Mouse (Mus musculus) monocyte, adult 59 days (primary cell): ENCODE results near the gene Lmtk2. TPM values are rescaled to one million over a fixed set of nuclear protein-coding genes. Genes with fewer than 3 reads are reported as not detected.

Experiments
- total RNA-seq, 2 experiments: library from RNA; stranded (reverse); gene quantifications; one replicate each; pipeline ENCODE4 v1.2.4; 2023

Gene Lmtk2
- total RNA-seq = 10 to 100 TPM; 18.8 to 20.2 TPM

DNA sequence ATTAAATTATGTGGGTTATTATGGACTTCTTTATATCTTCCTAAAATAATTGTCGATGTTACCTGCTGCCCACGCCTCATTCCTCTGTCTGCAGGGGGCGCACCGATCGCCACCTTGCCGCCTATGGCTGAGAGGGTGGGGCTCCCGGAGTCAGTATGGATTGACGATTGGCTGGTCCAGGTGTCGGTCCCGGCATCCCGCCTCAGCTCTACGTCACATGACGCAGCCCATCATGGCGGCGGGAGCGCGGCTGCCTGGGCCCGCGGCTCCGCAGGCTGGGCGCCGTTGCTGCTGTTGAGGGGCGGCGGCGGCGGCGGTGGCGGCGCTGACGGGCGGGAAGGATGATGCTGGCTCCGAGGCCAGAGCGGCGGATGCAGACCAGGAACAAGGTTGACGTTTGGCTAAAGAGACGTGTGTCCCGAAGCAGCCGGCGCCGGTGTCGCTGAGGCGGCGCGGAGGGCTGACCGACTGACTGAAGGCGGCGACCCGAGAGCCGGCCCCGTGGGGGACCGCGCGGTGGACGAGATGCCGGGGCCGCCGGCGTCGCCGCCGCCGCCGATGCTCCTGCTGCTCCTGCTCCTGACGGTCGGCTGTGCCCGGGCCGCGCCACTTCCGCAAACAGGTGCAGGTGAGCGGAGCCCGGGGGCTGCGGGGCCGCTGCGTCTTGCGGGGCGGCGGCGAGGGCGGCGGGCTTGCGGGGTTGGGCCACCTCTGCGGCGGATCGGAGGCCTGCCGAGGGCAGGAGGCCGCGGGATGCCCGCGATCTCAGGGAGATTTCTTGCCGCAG lies at the start of gene Lmtk2:
Lmtk2 (plus strand) TSS at position 288 of the 787 bp plus-strand sequence.

DNA sequence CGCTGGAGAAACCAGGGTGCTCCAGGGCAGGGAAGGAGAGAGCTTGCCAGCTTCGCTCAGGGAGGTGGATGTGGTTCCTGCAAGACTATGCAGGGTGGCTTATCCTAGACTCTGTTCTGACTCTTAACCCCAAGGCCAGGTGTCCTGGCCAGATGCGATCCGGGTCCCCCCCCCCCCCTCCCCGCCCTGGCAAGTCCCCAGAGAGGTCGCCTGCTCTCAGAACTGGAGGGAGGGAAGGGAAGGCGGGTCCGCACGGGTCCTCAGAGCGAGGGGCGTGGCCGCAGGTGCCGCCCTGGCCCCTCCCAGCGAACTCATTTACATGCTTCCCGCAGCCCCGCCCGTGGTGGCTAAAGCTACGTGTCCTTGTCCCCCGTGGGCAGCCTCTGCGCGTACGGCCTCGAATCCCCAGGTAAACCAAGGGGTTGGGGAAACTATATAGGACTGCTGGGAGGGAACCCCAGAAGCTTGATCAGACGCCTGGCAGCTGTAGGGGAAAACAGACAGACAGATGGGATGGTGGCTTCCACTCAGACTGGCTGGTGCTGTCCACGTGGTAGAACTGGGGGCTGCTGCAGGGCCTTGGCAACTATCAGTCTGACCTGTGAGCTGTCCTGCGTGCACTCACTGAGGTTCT lies 89.8 kb downstream of the Lmtk2 start, which contains the start of gene Bhlha15:
Bhlha15 (plus strand) TSS at position 337 of the 634 bp plus-strand sequence.

DNA sequence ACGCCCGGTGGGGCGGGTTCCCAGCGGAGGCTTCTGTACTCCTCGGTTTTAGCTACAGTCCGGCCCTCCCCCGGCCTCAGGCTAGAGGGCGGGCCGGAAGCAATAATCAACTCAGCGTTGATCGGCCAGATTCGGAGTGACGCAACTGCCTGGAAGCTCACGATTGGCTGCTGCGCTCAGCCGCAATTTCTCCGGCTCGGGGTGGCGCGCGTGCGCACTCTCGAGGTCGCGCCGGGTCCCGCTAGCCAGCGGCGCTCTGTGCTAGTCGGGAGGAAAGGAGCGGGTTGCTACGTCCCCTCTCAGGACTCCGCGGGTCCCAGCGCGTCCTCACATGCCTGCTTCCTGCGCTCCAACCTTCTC lies 123.2 kb downstream of the Lmtk2 start, which contains the start of gene Tecpr1:
Tecpr1 (minus strand) TSS at position 113 of the 360 bp plus-strand sequence.

Other genes starting within 250 kb of the Lmtk2 start
- gene Ankrd61, start 202.8 kb upstream of the Lmtk2 start, total RNA-seq = not detected
- 10 to 100 TPM; 11.5 to 12.8 TPM for gene Aimp2, start 190.6 kb upstream of the Lmtk2 start, total RNA-seq
- 10 to 100 TPM in 1 of 2 experiments, 1 to 10 TPM in 1; 7.7 to 13.6 TPM for gene Pms2, start 190.5 kb upstream of the Lmtk2 start, total RNA-seq
- gene Gm42421, start 172.3 kb upstream of the Lmtk2 start, total RNA-seq = under 1 TPM in 1 of 2 experiments, not detected in 1; 0.84 TPM
- not detected for gene Rsph10b, start 167.4 kb upstream of the Lmtk2 start, total RNA-seq
- 10 to 100 TPM; 57.7 to 63.0 TPM for gene Ccz1, start 85.6 kb upstream of the Lmtk2 start, total RNA-seq
- not detected for gene Ocm, start 73.8 kb upstream of the Lmtk2 start, total RNA-seq
- under 1 TPM; 0.37 to 0.52 TPM for gene Bhlha15, start 89.8 kb downstream of the Lmtk2 start, total RNA-seq
- 10 to 100 TPM; 36.7 to 45.8 TPM for gene Tecpr1, start 123.2 kb downstream of the Lmtk2 start, total RNA-seq
- 100 to 1,000 TPM; 146 to 175 TPM for gene Bri3, start 144.0 kb downstream of the Lmtk2 start, total RNA-seq